Mouse (Mus musculus) left cerebral cortex, adult 9 months (tissue): Measurements from ENCODE around the gene Epha1.

Source experiments
- DNase-seq, 2 experiments: peaks; one replicate each; pipeline ENCODE4 v3.0.0; 2022; ENCODE audit warnings: low spot score in 2 of 2

Epha1 gene

GRCm38 (mm10) chr6:42324482-42325267 is 48.4 kb downstream of the Epha1 start, which contains the start of gene Fam131b:
Fam131b (minus strand) TSS chr6:42324643.
- peak in 1 of 2 experiments; percentile 69 for DNase-seq

- DNase-seq = no peak
Observed at GRCm38 (mm10) chr6:42324067-42324481, 49.0 kb downstream of the Epha1 start.

- no peak for DNase-seq
Observed at GRCm38 (mm10) chr6:42323371-42324066, 49.5 kb downstream of the Epha1 start.

GRCm38 (mm10) chr6:42318293-42318692 is 54.8 kb downstream of the Epha1 start:
- DNase-seq = no peak

GRCm38 (mm10) chr6:42310427-42311053 is 62.5 kb downstream of the Epha1 start:
- no peak for DNase-seq

GRCm38 (mm10) chr6:42309816-42310378 is 63.2 kb downstream of the Epha1 start:
- no peak for DNase-seq
